Mouse (Mus musculus): ENCODE measurements around the gene Slc22a15.

The Slc22a15 gene

GRCm38 (mm10) chr3:101923843-101924740 lies at the start of gene Slc22a15:
TSS of gene Slc22a15 (minus strand) at chr3:101924453.
- peak; percentile 38 to 52 for DNase-seq (ENCODE audit: low spot score in 2 of 2)

GRCm38 (mm10) chr3:101966825-101967558 lies 42.7 kb upstream of the Slc22a15 start:
- DNase-seq (ENCODE audit: low spot score in 2 of 2): no peak

GRCm38 (mm10) chr3:101964352-101964751 lies 40.1 kb upstream of the Slc22a15 start:
- no peak for DNase-seq (ENCODE audit: low spot score in 2 of 2)

GRCm38 (mm10) chr3:101963501-101963900 lies 39.2 kb upstream of the Slc22a15 start:
- no peak for DNase-seq (ENCODE audit: low spot score in 2 of 2)

GRCm38 (mm10) chr3:101961146-101961835 lies 37.0 kb upstream of the Slc22a15 start:
- no peak for DNase-seq (ENCODE audit: low spot score in 2 of 2)

- DNase-seq (ENCODE audit: low spot score in 2 of 2): no peak
Measured at GRCm38 (mm10) chr3:101958047-101958446, 33.8 kb upstream of the Slc22a15 start.

- no peak for DNase-seq (ENCODE audit: low spot score in 2 of 2)
Measured at GRCm38 (mm10) chr3:101953506-101953905, 29.3 kb upstream of the Slc22a15 start.

- DNase-seq (ENCODE audit: low spot score in 2 of 2): no peak
Measured at GRCm38 (mm10) chr3:101952577-101952976, 28.3 kb upstream of the Slc22a15 start.

GRCm38 (mm10) chr3:101948572-101948971 lies 24.3 kb upstream of the Slc22a15 start:
- no peak for DNase-seq (ENCODE audit: low spot score in 2 of 2)

- DNase-seq (ENCODE audit: low spot score in 2 of 2): no peak
Measured at GRCm38 (mm10) chr3:101947250-101947649, 23.0 kb upstream of the Slc22a15 start.

GRCm38 (mm10) chr3:101945257-101945656 lies 21.0 kb upstream of the Slc22a15 start:
- DNase-seq (ENCODE audit: low spot score in 2 of 2): no peak

- DNase-seq (ENCODE audit: low spot score in 2 of 2): no peak
Measured at GRCm38 (mm10) chr3:101940418-101940817, 16.2 kb upstream of the Slc22a15 start.

GRCm38 (mm10) chr3:101939865-101940264 lies 15.6 kb upstream of the Slc22a15 start:
- no peak for DNase-seq (ENCODE audit: low spot score in 2 of 2)

GRCm38 (mm10) chr3:101939152-101939551 lies 14.9 kb upstream of the Slc22a15 start:
- no peak for DNase-seq (ENCODE audit: low spot score in 2 of 2)

- DNase-seq (ENCODE audit: low spot score in 2 of 2): no peak
Measured at GRCm38 (mm10) chr3:101936369-101936768, 12.1 kb upstream of the Slc22a15 start.

GRCm38 (mm10) chr3:101933820-101934219 lies 9.6 kb upstream of the Slc22a15 start:
- no peak for DNase-seq (ENCODE audit: low spot score in 2 of 2)

- DNase-seq (ENCODE audit: low spot score in 2 of 2): no peak
Measured at GRCm38 (mm10) chr3:101929105-101929876, 5.0 kb upstream of the Slc22a15 start.

GRCm38 (mm10) chr3:101926636-101927035 lies 2.4 kb upstream of the Slc22a15 start:
- no peak for DNase-seq (ENCODE audit: low spot score in 2 of 2)

GRCm38 (mm10) chr3:101925663-101926062 lies 1.4 kb upstream of the Slc22a15 start:
- no peak for DNase-seq (ENCODE audit: low spot score in 2 of 2)

- DNase-seq (ENCODE audit: low spot score in 2 of 2): no peak
Measured at GRCm38 (mm10) chr3:101922366-101922765, 1.9 kb downstream of the Slc22a15 start.

- DNase-seq (ENCODE audit: low spot score in 2 of 2): no peak
Measured at GRCm38 (mm10) chr3:101918526-101918925, 5.7 kb downstream of the Slc22a15 start.

Measured in frontal cortex, postnatal 36 days (tissue).